Mouse (Mus musculus) stomach, postnatal 0 days (tissue): Measurements from ENCODE around the gene Tex52. TPM values are rescaled to one million over a fixed set of nuclear protein-coding genes. Genes with fewer than 3 reads are reported as not detected.

Experiments
- ATAC-seq: fragments of 200-750 bp; cut with Nextera tagmentation; 2 replicates; pipeline ENCODE4 v1.8.0; 2017; ENCODE audit not compliant: low FRiP score, low TSS enrichment
- DNase-seq: peaks from one replicate; pipeline ENCODE4 v3.0.0-alpha.2; 2016; ENCODE audit warnings: low spot score
- H3K27ac ChIP-seq: fragments of 300-500 bp; sonication (generic); replicated peaks from 2 replicates; pipeline ENCODE4 v1.5.1; 2014; ENCODE audit warnings: mild to moderate bottlenecking, control low read depth
- H3K27me3 ChIP-seq: fragments of 300-500 bp; sonication (generic); 2 replicates; pipeline ENCODE4 v1.6.1; 2014; ENCODE audit warnings: low read length; ENCODE audit not compliant: control insufficient read depth, insufficient read depth
- H3K36me3 ChIP-seq: fragments of 300-500 bp; sonication (generic); 2 replicates; pipeline ENCODE4 v1.6.1; 2014; ENCODE audit warnings: low read length, mixed read lengths; ENCODE audit not compliant: control insufficient read depth, insufficient read depth
- H3K4me1 ChIP-seq: fragments of 300-500 bp; sonication (generic); replicated peaks from 2 replicates; pipeline ENCODE4 v1.6.1; 2014; ENCODE audit warnings: antibody characterized with exemption; ENCODE audit not compliant: control insufficient read depth, insufficient read depth
- H3K4me2 ChIP-seq: fragments of 300-500 bp; sonication (generic); replicated peaks from 2 replicates; pipeline ENCODE4 v1.6.1; 2014; ENCODE audit warnings: low read depth, mild to moderate bottlenecking, control low read depth, moderate library complexity
- H3K4me3 ChIP-seq: fragments of 300-500 bp; sonication (generic); 2 replicates; pipeline ENCODE4 v1.5.1; 2014; ENCODE audit warnings: low read depth, low read length, control low read depth
- H3K9ac ChIP-seq: fragments of 300-500 bp; sonication (generic); 2 replicates; pipeline ENCODE4 v1.6.1; 2014; ENCODE audit warnings: mild to moderate bottlenecking, low read length, control low read depth, mixed read lengths
- H3K9me3 ChIP-seq: fragments of 300-500 bp; sonication (generic); 2 replicates; pipeline ENCODE4 v1.6.1; 2016; ENCODE audit warnings: low read length; ENCODE audit not compliant: control insufficient read depth
- CTCF ChIP-seq: IDR thresholded peaks from 2 replicates; pipeline ENCODE4 v1.5.1; 2016; ENCODE audit warnings: antibody characterized with exemption, low read depth, mild to moderate bottlenecking, moderate library complexity
- EP300 ChIP-seq: optimal IDR thresholded peaks from 2 replicates; pipeline ENCODE3; 2016; ENCODE audit warnings: antibody characterized with exemption
- WGBS: fragments of 180-500 bp; shearing (Covaris S2); extraction: QIAGEN DNeasy Blood & Tissue Kit; methylation state at CpG from one replicate; pipeline ENCODE4 v1.1.7; 2014; 5-methylcytosine and 5-hydroxymethylcytosine counted together
- polyA plus RNA-seq: library from polyadenylated mRNA; unstranded; fragments of >200 nt; fragmentation: Nextera tagmentation; extraction: Ambion mirVana; gene quantifications from 2 replicates; pipeline ENCODE4 v1.2.1, GENCODE M21; 2015

Tex52 gene
- polyA plus RNA-seq, 1 experiment from 2014 or later, result 0.18 TPM

DNA sequence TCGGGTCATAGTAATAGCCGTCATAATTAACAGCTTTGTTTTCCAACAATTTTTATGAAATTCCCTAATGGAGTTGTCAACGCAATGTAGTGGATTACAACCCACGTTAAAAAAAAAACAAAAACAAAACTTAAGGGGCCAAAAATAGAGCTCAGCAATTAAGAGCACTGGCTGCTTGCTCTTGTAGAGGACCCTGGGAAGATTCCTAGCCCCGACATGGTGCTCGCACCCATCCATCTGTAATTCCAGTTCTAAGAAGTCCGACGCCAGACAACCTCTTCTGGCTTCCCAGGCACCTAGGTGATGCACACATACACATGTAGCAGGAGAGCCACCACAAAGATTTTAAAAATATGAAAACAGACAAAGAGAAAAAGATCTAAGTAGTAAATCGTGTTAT lies 49.8 kb downstream of the Tex52 start:
- Histone ChIP-seq H3K9me3 (no peaks in the 10 kb centered on the region), H3K36me3 (peaks cover 5% of the 10 kb centered on the region; the same call in 1 of the 2 replicates), H3K4me2 (peak overlapping the region; percentile 72), H3K4me3 (peak overlapping the region; percentile 65), H3K9ac (peak overlapping the region; percentile 59), H3K4me1 (no peaks in the 10 kb centered on the region), H3K27ac (peak overlapping the region; percentile 92), H3K27me3 (no peaks in the 10 kb centered on the region)
- DNase-seq (no peak), ATAC-seq (no peak)
- TF ChIP-seq EP300 (no peak), CTCF (no peak)
- WGBS, result 19% methylated on average over 9 of the region's 9 CpGs

DNA sequence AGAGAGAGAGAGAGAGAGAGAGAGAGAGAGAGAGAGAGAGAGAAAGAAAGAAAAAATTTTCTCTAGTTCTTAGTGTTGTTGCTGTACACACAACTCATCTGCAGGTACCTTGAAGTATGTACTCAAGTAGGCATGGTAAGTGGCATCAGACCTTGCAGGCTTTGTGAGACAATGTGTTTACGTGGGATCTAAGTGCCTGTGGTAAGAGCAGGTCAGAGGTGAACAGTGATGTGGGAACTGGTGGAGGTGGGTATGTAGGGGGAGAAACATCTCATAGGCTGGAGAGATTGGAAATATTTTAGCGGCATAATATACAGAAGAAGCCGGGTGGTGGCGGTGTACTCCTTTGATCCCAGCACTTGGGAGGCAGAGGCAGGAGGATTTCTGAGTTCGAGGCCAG lies 52.3 kb downstream of the Tex52 start:
- Histone ChIP-seq H3K27ac (no peak overlapping the region), H3K9ac (no peak overlapping the region), H3K4me3 (no peak overlapping the region), H3K36me3 (peaks cover 17% of the 10 kb centered on the region), H3K4me1 (no peaks in the 10 kb centered on the region), H3K27me3 (no peaks in the 10 kb centered on the region), H3K4me2 (no peak overlapping the region), H3K9me3 (no peaks in the 10 kb centered on the region)
- TF ChIP-seq EP300, result no peak
- TF ChIP-seq CTCF, result no peak
- DNase-seq (no peak), ATAC-seq (no peak)
- WGBS, result 89% methylated on average over 5 of the region's 5 CpGs

DNA sequence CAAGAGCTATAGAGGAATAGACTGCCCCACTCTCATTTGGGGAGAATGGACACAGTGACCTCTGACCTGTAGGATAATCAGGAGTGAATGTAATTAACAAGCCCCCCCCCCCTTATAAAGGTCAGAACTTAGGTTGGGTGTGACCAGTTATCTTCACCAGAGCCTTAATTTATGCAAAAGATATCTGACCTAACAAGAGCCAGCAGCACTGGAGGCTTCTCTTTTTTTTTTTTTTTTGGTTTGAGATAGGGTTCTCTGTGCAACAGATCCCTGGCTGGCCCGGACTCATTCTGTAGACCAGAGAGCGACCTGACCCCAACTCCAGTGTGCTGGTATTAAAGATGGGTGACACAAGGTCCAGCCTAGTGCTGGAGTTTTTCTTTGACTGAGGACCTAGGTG lies 54.0 kb downstream of the Tex52 start:
- Histone ChIP-seq H3K36me3 (peaks cover 32% of the 10 kb centered on the region), H3K27me3 (no peaks in the 10 kb centered on the region), H3K9ac (no peak overlapping the region), H3K4me2 (no peak overlapping the region), H3K27ac (no peak overlapping the region), H3K9me3 (no peaks in the 10 kb centered on the region), H3K4me3 (no peak overlapping the region), H3K4me1 (no peaks in the 10 kb centered on the region)
- DNase-seq (no peak), ATAC-seq (no peak)
- 94% methylated on average over 2 of the region's 2 CpGs for WGBS
- TF ChIP-seq EP300 (no peak), CTCF (no peak)

DNA sequence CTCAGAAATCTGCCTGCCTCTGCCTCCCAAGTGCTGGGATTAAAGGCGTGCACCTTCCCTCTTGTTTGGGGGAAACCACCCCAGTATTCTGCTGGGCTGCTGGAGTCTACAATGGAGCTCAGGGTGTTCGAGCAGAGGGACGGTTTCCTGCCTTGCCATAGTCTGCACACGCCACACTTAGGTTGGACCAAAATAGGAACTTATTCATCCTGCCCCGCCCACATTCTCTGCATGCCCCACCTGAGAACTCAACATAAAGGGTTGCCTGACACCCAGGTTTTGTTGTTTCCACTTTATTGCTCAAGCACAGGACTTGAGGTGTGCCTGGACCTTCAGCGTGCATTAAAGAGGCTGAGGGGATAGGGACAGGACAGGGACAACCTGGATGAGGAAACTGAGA lies 54.6 kb downstream of the Tex52 start:
- ATAC-seq (peak; percentile 55; the same call in 1 of the 2 replicates), DNase-seq (no peak)
- WGBS, result 81% methylated on average over 6 of the region's 6 CpGs

DNA sequence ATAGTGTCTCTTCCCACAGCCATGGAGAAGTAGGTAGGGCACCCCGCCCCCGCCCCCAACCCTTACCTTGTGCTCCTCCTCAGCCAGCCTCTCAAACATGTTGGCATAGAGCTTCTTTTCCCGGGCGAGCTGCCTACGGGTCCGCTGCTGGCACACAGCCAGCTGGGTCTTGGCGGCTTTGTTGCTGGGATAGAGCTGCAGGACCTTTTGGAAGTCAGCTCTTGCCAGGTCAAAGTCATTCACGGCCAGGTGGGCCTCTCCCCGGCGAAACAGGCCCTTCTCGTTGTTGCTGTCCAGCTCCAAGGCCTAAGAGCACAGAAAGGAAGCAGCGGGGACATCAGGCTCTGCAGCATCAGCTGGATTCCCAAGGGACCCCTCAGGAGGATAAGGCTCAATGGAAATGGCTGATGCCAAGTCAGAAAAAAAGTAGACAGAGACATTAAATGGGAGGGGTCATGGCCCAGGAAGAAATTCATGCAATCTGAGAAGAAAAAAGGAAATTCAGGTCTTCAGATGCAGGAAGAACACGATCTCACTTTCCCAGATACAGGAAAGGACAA lies 57.2 kb downstream of the Tex52 start:
- no peak overlapping the region for H3K4me3 ChIP-seq
- H3K4me1 ChIP-seq, result no peaks in the 10 kb centered on the region
- no peak overlapping the region for H3K4me2 ChIP-seq
- ATAC-seq (no peak), DNase-seq (no peak)
- TF ChIP-seq EP300 (no peak), CTCF (no peak)
- no peak overlapping the region for H3K9ac ChIP-seq
- no peaks in the 10 kb centered on the region for H3K27me3 ChIP-seq
- H3K27ac ChIP-seq, result no peak overlapping the region
- WGBS, result 71% methylated on average over 13 of the region's 13 CpGs
- H3K36me3 ChIP-seq, result peaks cover 40% of the 10 kb centered on the region
- no peaks in the 10 kb centered on the region for H3K9me3 ChIP-seq

More for the DNA sequence above, 54.6 kb downstream of the Tex52 start:
- no peaks in the 10 kb centered on the region for H3K4me1 ChIP-seq
- peaks cover 35% of the 10 kb centered on the region for H3K36me3 ChIP-seq
- H3K4me2 ChIP-seq, result no peak overlapping the region
- H3K4me3 ChIP-seq, result no peak overlapping the region
- TF ChIP-seq EP300 (no peak), CTCF (no peak)
- H3K9me3 ChIP-seq, result no peaks in the 10 kb centered on the region
- no peak overlapping the region for H3K9ac ChIP-seq
- no peaks in the 10 kb centered on the region for H3K27me3 ChIP-seq
- H3K27ac ChIP-seq, result no peak overlapping the region

DNA sequence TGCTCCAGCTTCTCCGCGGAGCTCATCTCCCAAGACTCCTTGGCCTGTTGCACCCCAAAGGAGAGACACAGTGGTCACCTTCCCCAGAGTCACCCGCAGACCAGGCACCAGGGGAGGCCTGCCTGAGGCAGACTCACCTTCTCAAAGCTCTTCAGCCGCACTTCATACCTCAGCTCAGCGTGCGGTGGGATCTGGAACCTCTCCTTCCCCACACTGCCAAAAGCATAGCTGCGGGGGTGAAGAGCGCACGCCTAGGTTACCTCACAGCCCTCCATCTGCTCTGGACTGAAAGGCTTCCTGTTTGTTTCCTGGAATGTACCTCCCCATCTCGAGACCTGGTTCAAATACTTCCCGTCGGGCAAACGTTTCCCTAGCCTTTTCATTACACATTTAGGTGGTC lies 58.3 kb downstream of the Tex52 start:
- H3K9ac ChIP-seq, result no peak overlapping the region
- no peaks in the 10 kb centered on the region for H3K4me1 ChIP-seq
- no peaks in the 10 kb centered on the region for H3K27me3 ChIP-seq
- DNase-seq (no peak), ATAC-seq (no peak)
- 86% methylated on average over 13 of the region's 13 CpGs for WGBS
- H3K36me3 ChIP-seq, result peaks cover 40% of the 10 kb centered on the region
- H3K27ac ChIP-seq, result no peak overlapping the region
- H3K9me3 ChIP-seq, result no peaks in the 10 kb centered on the region
- TF ChIP-seq EP300 (no peak), CTCF (no peak)
- H3K4me2 ChIP-seq, result no peak overlapping the region
- H3K4me3 ChIP-seq, result no peak overlapping the region

Other genes with a start within 250 kb of the Tex52 start
- gene Tspan9, start 231.9 kb upstream of the Tex52 start, polyA plus RNA-seq, result 77.3 and 85.9 TPM in 2 replicates
- 1.5 and 2.2 TPM in 2 replicates for gene Tead4, start 74.6 kb upstream of the Tex52 start, polyA plus RNA-seq
- 5.0 and 5.3 TPM in 2 replicates for gene Tulp3, start 19.6 kb upstream of the Tex52 start, polyA plus RNA-seq
- gene Rhno1, start 12.5 kb upstream of the Tex52 start, polyA plus RNA-seq, result 39.1 and 41.0 TPM in 2 replicates
- gene Foxm1, start 12.5 kb upstream of the Tex52 start, polyA plus RNA-seq, result 5.4 and 5.7 TPM in 2 replicates
- gene Gm44596, start within 50 bp of the Tex52 start, polyA plus RNA-seq, result not detected in 2 replicates
- 2.2 and 3.4 TPM in 2 replicates for gene Nrip2, start 23.8 kb downstream of the Tex52 start, polyA plus RNA-seq
- 13.6 and 14.8 TPM in 2 replicates for gene Itfg2, start 49.5 kb downstream of the Tex52 start, polyA plus RNA-seq
- 180 TPM in 2 replicates for gene Fkbp4, start 63.2 kb downstream of the Tex52 start, polyA plus RNA-seq
- 1.5 and 3.1 TPM in 2 replicates for gene Pzp, start 151.3 kb downstream of the Tex52 start, polyA plus RNA-seq
- gene A2ml1, start 206.2 kb downstream of the Tex52 start, polyA plus RNA-seq, result 3.1 TPM in 2 replicates
- not detected in 2 replicates for gene Klrb1a, start 248.1 kb downstream of the Tex52 start, polyA plus RNA-seq